Mouse (Mus musculus) heart, adult 18-20 months (tissue): ENCODE measurements around the gene Smyd2. TPM values are rescaled to one million over a fixed set of nuclear protein-coding genes. Genes with fewer than 3 reads are reported as not detected.
A peak's percentile ranks its signal among the peaks of the same experiment; 100 is the strongest.

ENCODE experiments used
- DNase-seq, 2 experiments: peaks; one replicate each; pipeline ENCODE4 v3.0.0; 2021 to 2022; ENCODE audit warnings: mixed read lengths in 1 of 2
- total RNA-seq, 2 experiments: library from RNA; stranded (reverse); gene quantifications; 2 replicates each; pipeline ENCODE4 v1.2.3; 2021

The Smyd2 gene
- total RNA-seq, 2 experiments from 2014 or later: 92.9 to 112 TPM

- no peak for DNase-seq
Measured at GRCm38 (mm10) chr1:189872050-189872449, 50.1 kb downstream of the Smyd2 start.

GRCm38 (mm10) chr1:189871625-189872024 lies 50.5 kb downstream of the Smyd2 start:
- no peak for DNase-seq

- DNase-seq: no peak
Measured at GRCm38 (mm10) chr1:189870539-189870938, 51.6 kb downstream of the Smyd2 start.

GRCm38 (mm10) chr1:189869651-189870270 lies 52.4 kb downstream of the Smyd2 start:
- no peak for DNase-seq

- DNase-seq: no peak
Measured at GRCm38 (mm10) chr1:189868036-189868435, 54.1 kb downstream of the Smyd2 start.

- DNase-seq: peak; percentile 78 to 89
Measured at GRCm38 (mm10) chr1:189867497-189867896, 54.7 kb downstream of the Smyd2 start.

GRCm38 (mm10) chr1:189867034-189867433 lies 55.1 kb downstream of the Smyd2 start:
- peak; percentile 67 for DNase-seq

GRCm38 (mm10) chr1:189866621-189867020 lies 55.5 kb downstream of the Smyd2 start:
- DNase-seq: no peak

- no peak for DNase-seq
Measured at GRCm38 (mm10) chr1:189864846-189865560, 57.2 kb downstream of the Smyd2 start.

- DNase-seq: no peak
Measured at GRCm38 (mm10) chr1:189864301-189864700, 57.9 kb downstream of the Smyd2 start.

- DNase-seq: no peak
Measured at GRCm38 (mm10) chr1:189863727-189864126, 58.4 kb downstream of the Smyd2 start.

GRCm38 (mm10) chr1:189860942-189861315 lies 61.2 kb downstream of the Smyd2 start:
- DNase-seq: peak in 1 of 2 experiments; percentile 71

- peak in 1 of 2 experiments; percentile 35 for DNase-seq
Measured at GRCm38 (mm10) chr1:189860112-189860941, 61.8 kb downstream of the Smyd2 start.

GRCm38 (mm10) chr1:189858377-189858776 lies 63.8 kb downstream of the Smyd2 start:
- no peak for DNase-seq

GRCm38 (mm10) chr1:189855739-189856138 lies 66.4 kb downstream of the Smyd2 start:
- DNase-seq: no peak

GRCm38 (mm10) chr1:189854646-189855045 lies 67.5 kb downstream of the Smyd2 start:
- DNase-seq: no peak

- peak in 1 of 2 experiments; percentile 54 for DNase-seq
Measured at GRCm38 (mm10) chr1:189852456-189852855, 69.7 kb downstream of the Smyd2 start.

- DNase-seq: no peak
Measured at GRCm38 (mm10) chr1:189852051-189852450, 70.1 kb downstream of the Smyd2 start.

GRCm38 (mm10) chr1:189849550-189849949 lies 72.6 kb downstream of the Smyd2 start:
- DNase-seq: peak in 1 of 2 experiments; percentile 55

GRCm38 (mm10) chr1:189846319-189846718 lies 75.8 kb downstream of the Smyd2 start:
- no peak for DNase-seq

- no peak for DNase-seq
Measured at GRCm38 (mm10) chr1:189834166-189834565, 88.0 kb downstream of the Smyd2 start.

GRCm38 (mm10) chr1:189833351-189833750 lies 88.8 kb downstream of the Smyd2 start:
- DNase-seq: no peak

- DNase-seq: no peak
Measured at GRCm38 (mm10) chr1:189830797-189831232, 91.3 kb downstream of the Smyd2 start.
